Mouse (Mus musculus) cerebellum, adult 2 months (tissue): ENCODE measurements around the gene Faf1. TPM values are rescaled to one million over a fixed set of nuclear protein-coding genes. Genes with fewer than 3 reads are reported as not detected.
A peak's percentile ranks its signal among the peaks of the same experiment; 100 is the strongest.

Experiments used
- DNase-seq, 2 experiments: peaks; one replicate each; pipeline ENCODE4 v3.0.0; 2021
- H3K27ac ChIP-seq: fragments of 200-500 bp; 2 replicates; pipeline ENCODE4 v1.5.1; 2012; ENCODE audit warnings: low read length, control low read depth, inconsistent platforms; ENCODE audit not compliant: insufficient read depth
- H3K27me3 ChIP-seq: fragments of 200-500 bp; 2 replicates; pipeline ENCODE4 v1.6.1; 2012; ENCODE audit warnings: inconsistent platforms, mild to moderate bottlenecking, low read length, moderate library complexity; ENCODE audit not compliant: control insufficient read depth, insufficient read depth
- H3K4me1 ChIP-seq: fragments of 200-500 bp; 2 replicates; pipeline ENCODE4 v1.6.1; 2011; ENCODE audit warnings: low read length; ENCODE audit not compliant: control insufficient read depth, insufficient read depth
- H3K4me3 ChIP-seq: fragments of 200-500 bp; replicated peaks from 2 replicates; pipeline ENCODE3; 2011; ENCODE audit warnings: mild to moderate bottlenecking, low read depth, low read length, control low read depth; ENCODE audit not compliant: insufficient read depth
- CTCF ChIP-seq: fragments of 200-500 bp; IDR thresholded peaks from 2 replicates; pipeline ENCODE4 v1.5.1; 2011; ENCODE audit warnings: low read depth, mild to moderate bottlenecking, control low read depth, low read length, moderate library complexity, borderline replicate concordance; ENCODE audit not compliant: insufficient read depth
- POLR2A ChIP-seq: fragments of 200-500 bp; IDR thresholded peaks from 2 replicates; pipeline ENCODE4 v1.6.1; 2011; ENCODE audit warnings: low read length, control low read depth, borderline replicate concordance; ENCODE audit not compliant: insufficient read depth
- WGBS: fragments of 180-500 bp; shearing (Covaris S2); methylation state at CpG from one replicate; pipeline ENCODE4 v1.1.7; 2018; 5-methylcytosine and 5-hydroxymethylcytosine counted together
- polyA plus RNA-seq: library from polyadenylated mRNA; depleted of rRNA; stranded (reverse); fragments of >200 nt; gene quantifications from 2 replicates; pipeline ENCODE4 v1.2.3, GENCODE M21; 2012

Gene Faf1
- polyA plus RNA-seq, 1 experiment = 20.9 TPM

DNA sequence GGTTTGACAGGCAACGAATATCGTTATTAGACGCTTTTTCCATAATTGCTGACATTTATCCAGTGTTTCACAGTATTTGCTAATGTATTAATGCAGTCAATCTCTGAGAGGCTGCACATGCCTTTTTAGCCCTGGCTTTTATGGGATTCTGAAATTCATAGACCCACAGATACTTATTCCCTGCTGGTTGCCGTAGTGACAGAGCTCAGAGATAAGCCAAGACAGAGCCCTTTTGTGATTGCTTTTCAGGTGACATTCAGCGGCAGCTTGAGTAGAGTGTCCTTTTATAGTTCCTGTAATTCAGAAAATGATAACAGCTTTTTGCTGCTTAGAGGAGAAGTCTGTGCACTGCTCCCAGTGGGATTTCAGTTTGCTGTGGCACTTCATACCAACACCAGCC lies 130.0 kb downstream of the Faf1 start:
- Histone ChIP-seq H3K4me1 (no peaks in the 10 kb centered on the region), H3K4me3 (no peak overlapping the region), H3K27me3 (no peaks in the 10 kb centered on the region), H3K27ac (no peak overlapping the region)
- WGBS = 56% methylated on average over 5 of the region's 5 CpGs
- TF ChIP-seq POLR2A = no peak
- TF ChIP-seq CTCF = no peak
- no peak for DNase-seq

DNA sequence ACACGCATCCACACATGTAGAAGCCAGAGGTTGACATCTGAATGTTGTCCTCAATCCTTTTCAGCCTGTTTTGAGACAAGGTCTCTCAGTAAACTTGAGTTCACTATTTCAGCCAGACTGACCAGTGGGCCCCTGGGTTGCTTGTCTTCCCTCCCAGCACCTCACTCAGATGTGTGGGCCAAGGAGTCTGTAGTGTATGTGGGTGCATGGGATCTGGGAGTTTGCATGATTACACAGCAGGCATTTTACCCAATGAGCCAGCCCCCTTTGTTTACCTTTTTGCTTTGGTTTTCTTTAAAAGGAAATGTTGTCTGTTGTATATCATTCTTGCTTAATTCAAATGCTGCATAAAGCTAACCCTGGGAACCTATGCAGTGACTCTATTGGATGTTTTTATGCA lies 138.8 kb downstream of the Faf1 start:
- peak in 1 of 2 experiments; percentile 9 for DNase-seq
- no peak for TF ChIP-seq POLR2A
- WGBS = 98% methylated on average over 1 of the region's 1 CpGs

DNA sequence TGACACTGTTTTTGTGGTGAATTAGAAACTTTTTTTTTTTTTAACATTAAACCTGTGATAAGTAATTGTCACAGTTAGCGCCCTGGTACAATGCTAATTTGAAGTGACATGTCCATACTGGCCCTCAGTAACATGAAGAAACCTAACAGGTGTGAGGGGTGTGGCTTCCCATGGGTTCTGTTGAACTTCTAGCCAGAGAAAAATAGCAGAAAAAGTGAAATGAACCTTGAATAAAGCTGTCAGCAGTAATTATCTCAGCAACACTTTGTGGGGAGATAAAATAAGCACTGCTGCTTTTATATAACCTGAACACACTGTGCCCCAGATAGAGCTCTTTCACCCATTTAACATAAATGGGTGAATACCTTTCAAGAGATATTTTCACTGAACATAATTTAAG lies 139.2 kb downstream of the Faf1 start:
- peak; percentile 24 to 79 for DNase-seq
- TF ChIP-seq CTCF (no peak), POLR2A (no peak)
- 21% methylated on average over 1 of the region's 1 CpGs for WGBS

More for the DNA sequence above, 138.8 kb downstream of the Faf1 start:
- Histone ChIP-seq H3K27me3 (no peaks in the 10 kb centered on the region), H3K27ac (no peak overlapping the region), H3K4me1 (peaks cover 5% of the 10 kb centered on the region; the same call in 1 of the 2 replicates), H3K4me3 (no peak overlapping the region)

DNA sequence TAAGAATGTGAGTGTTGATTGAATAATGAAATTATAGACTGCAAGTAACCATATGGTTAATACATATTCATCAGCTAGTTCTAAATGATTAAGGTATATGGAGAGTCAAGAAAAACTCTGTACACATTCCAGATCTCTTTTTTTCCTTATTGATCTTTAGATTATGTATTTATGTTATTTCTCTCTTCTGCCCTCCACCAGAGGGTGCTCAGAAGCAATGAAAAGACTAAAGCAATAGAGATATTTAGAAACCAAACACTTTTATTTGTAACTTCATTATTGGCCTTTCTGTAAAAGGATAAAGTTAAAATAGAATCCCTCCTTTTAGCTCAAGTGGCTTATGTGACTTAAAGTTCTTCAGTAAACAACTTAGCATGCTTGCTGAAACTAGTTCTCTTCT lies 143.1 kb downstream of the Faf1 start:
- TF ChIP-seq CTCF (no peak), POLR2A (no peak)
- Histone ChIP-seq H3K27ac (no peak overlapping the region), H3K4me1 (peaks cover 5% of the 10 kb centered on the region; the same call in 1 of the 2 replicates), H3K27me3 (no peaks in the 10 kb centered on the region), H3K4me3 (no peak overlapping the region)
- no peak for DNase-seq

More for the DNA sequence above, 139.2 kb downstream of the Faf1 start:
- H3K4me1 ChIP-seq = peaks cover 5% of the 10 kb centered on the region; the same call in 1 of the 2 replicates
- no peaks in the 10 kb centered on the region for H3K27me3 ChIP-seq
- H3K27ac ChIP-seq = no peak overlapping the region
- H3K4me3 ChIP-seq = no peak overlapping the region

DNA sequence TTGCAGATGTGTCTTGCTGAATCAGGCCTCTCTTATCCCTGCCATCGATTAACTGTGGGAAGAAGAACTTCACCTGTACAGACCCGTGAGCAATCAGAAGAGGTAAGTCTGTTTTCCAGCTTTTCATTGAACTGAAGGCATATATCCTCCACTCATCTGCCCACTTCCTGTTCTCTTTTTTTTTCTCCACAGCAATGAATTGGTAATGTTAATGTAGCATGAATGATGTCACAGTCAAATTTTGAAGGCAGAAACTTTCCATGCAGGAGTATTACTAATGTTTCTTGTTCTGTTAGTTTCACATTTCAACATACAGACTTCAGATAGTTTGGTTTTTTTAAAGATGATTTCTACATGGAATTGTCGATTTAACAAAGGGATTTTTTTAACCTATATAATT lies 153.4 kb downstream of the Faf1 start:
- Histone ChIP-seq H3K4me1 (no peaks in the 10 kb centered on the region), H3K27ac (no peak overlapping the region), H3K4me3 (no peak overlapping the region), H3K27me3 (no peaks in the 10 kb centered on the region)
- WGBS = 94% methylated on average over 3 of the region's 3 CpGs
- DNase-seq = no peak
- TF ChIP-seq CTCF = no peak
- no peak for TF ChIP-seq POLR2A

DNA sequence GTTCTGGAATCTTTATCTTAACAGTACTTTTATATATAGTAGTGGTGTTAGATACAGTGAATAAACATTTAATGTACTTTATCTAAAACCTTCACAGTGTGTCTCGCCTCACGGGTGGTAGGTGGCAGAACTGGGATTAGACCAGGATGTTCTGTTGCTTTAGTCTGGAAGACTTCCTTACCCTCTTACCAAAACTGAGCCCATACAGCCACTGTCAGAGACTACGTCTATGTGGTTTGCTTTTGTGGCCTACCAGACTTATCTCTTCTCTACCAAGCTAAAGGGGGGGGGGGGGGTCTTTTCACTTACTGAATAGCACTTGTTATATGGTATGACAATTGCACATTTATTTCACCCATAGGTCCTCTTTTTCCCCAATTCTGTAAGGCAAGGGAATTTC lies 181.5 kb downstream of the Faf1 start:
- no peaks in the 10 kb centered on the region for H3K27me3 ChIP-seq
- TF ChIP-seq CTCF (no peak), POLR2A (no peak)
- no peaks in the 10 kb centered on the region for H3K4me1 ChIP-seq
- WGBS = 96% methylated on average over 3 of the region's 3 CpGs
- no peak overlapping the region for H3K4me3 ChIP-seq
- no peak overlapping the region for H3K27ac ChIP-seq
- no peak for DNase-seq

DNA sequence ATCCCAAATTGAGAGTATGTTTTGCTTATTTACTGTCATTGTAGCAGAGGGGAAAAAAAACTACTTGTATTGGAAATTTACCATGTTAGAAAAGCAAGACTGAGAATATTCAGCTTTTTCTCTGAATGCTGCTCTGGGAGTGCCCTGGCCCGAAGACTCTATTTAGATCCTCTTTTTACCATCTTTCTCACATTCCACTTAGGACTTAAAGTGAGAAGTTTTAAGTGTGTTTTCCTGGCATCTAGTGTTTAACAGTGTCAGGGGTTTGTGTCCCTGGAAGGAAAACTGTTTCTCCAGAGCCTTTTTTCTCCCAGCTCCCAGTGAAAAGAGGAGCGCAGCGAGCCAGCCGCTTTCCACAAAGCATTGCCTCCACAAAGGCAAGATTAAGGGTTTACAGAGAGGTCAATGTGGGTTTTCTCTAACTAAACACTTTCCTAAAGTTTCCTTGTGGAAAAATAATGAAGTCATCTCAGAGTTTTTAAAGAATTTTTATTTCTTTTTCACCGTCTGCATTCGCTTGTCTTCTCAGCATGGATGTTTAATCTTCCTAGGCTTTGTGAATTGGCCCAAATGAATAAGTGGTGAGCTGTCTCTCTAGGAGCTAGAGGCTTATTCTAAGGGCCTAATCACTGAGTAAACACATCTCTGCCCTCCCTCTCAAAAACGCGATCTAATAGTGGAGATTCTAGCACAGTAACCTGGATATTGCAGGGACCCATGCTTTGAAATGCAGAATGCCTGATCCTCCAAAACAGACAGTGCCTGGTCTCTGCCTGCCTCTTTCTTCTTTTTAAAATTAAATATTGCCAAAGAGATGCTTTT lies 182.4 kb downstream of the Faf1 start:
- Histone ChIP-seq H3K4me1 (no peaks in the 10 kb centered on the region), H3K27ac (no peak overlapping the region), H3K27me3 (no peaks in the 10 kb centered on the region), H3K4me3 (no peak overlapping the region)
- no peak for TF ChIP-seq POLR2A
- TF ChIP-seq CTCF = no peak
- WGBS = 74% methylated on average over 8 of the region's 8 CpGs
- no peak for DNase-seq

DNA sequence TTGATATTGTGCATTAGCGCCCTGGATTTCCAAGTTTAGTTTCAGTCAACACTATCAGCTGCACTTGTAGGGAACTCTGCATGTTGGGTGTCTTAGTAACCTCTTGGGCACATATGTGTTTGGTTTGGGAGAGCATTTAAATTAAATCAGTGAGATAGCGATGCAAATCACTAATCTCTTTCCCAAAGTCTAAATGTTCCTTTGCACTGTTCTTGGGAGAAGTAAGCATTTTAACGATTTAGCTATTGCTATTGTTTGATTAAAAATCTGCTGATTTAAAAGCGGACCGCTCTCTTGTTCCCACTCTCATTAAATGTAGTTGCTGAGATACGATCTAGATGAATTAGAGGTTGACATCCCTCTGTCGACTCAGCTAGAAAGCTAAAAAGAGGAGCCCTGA lies 183.0 kb downstream of the Faf1 start:
- H3K4me3 ChIP-seq = no peak overlapping the region
- H3K4me1 ChIP-seq = no peaks in the 10 kb centered on the region
- TF ChIP-seq POLR2A (no peak), CTCF (no peak)
- H3K27me3 ChIP-seq = no peaks in the 10 kb centered on the region
- no peak for DNase-seq
- WGBS = 84% methylated on average over 7 of the region's 7 CpGs
- H3K27ac ChIP-seq = no peak overlapping the region
